Mouse (Mus musculus) layer of hippocampus, adult 9-11 months (tissue): ENCODE results near the gene Tnip3.

Source experiments
- DNase-seq: peaks from one replicate; pipeline ENCODE4 v3.0.0; 2022

The Tnip3 gene

GRCm38 (mm10) chr6:65585333-65586053 is 60.4 kb downstream of the Tnip3 start:
- DNase-seq: no peak

GRCm38 (mm10) chr6:65588847-65589246 is 63.7 kb downstream of the Tnip3 start:
- DNase-seq: no peak

- no peak for DNase-seq
These were observed 64.9 kb downstream of the Tnip3 start for GRCm38 (mm10) chr6:65590018-65590417.

GRCm38 (mm10) chr6:65594171-65594570 is 69.1 kb downstream of the Tnip3 start:
- DNase-seq: peak; percentile 41

GRCm38 (mm10) chr6:65595371-65595770 is 70.3 kb downstream of the Tnip3 start:
- DNase-seq: no peak

- DNase-seq: no peak
These were observed 72.1 kb downstream of the Tnip3 start for GRCm38 (mm10) chr6:65597056-65597818.

GRCm38 (mm10) chr6:65598522-65598921 is 73.4 kb downstream of the Tnip3 start:
- DNase-seq: no peak

GRCm38 (mm10) chr6:65599865-65600739 is 75.0 kb downstream of the Tnip3 start:
- DNase-seq: no peak

- DNase-seq: no peak
These were observed 75.8 kb downstream of the Tnip3 start for GRCm38 (mm10) chr6:65600887-65601286.

- DNase-seq: no peak
These were observed 80.7 kb downstream of the Tnip3 start for GRCm38 (mm10) chr6:65605778-65606177.

GRCm38 (mm10) chr6:65606946-65607345 is 81.8 kb downstream of the Tnip3 start:
- DNase-seq: no peak

- DNase-seq: no peak
These were observed 86.7 kb downstream of the Tnip3 start for GRCm38 (mm10) chr6:65611834-65612233.

- DNase-seq: no peak
These were observed 88.9 kb downstream of the Tnip3 start for GRCm38 (mm10) chr6:65613924-65614585.

GRCm38 (mm10) chr6:65615641-65616040 is 90.5 kb downstream of the Tnip3 start:
- no peak for DNase-seq

GRCm38 (mm10) chr6:65621260-65621659 is 96.1 kb downstream of the Tnip3 start:
- no peak for DNase-seq

GRCm38 (mm10) chr6:65623016-65623715 is 98.1 kb downstream of the Tnip3 start:
- DNase-seq: no peak

- DNase-seq: no peak
These were observed 105.5 kb downstream of the Tnip3 start for GRCm38 (mm10) chr6:65630578-65630977.

- DNase-seq: no peak
These were observed 107.1 kb downstream of the Tnip3 start for GRCm38 (mm10) chr6:65632184-65632583.

GRCm38 (mm10) chr6:65642431-65642830 is 117.3 kb downstream of the Tnip3 start:
- DNase-seq: no peak

GRCm38 (mm10) chr6:65644110-65644509 is 119.0 kb downstream of the Tnip3 start:
- no peak for DNase-seq

- DNase-seq: no peak
These were observed 121.3 kb downstream of the Tnip3 start for GRCm38 (mm10) chr6:65646408-65646807.

GRCm38 (mm10) chr6:65647731-65648130 is 122.6 kb downstream of the Tnip3 start:
- no peak for DNase-seq
